Mouse (Mus musculus): ENCODE results near the gene Prep.

Prep gene

DNA sequence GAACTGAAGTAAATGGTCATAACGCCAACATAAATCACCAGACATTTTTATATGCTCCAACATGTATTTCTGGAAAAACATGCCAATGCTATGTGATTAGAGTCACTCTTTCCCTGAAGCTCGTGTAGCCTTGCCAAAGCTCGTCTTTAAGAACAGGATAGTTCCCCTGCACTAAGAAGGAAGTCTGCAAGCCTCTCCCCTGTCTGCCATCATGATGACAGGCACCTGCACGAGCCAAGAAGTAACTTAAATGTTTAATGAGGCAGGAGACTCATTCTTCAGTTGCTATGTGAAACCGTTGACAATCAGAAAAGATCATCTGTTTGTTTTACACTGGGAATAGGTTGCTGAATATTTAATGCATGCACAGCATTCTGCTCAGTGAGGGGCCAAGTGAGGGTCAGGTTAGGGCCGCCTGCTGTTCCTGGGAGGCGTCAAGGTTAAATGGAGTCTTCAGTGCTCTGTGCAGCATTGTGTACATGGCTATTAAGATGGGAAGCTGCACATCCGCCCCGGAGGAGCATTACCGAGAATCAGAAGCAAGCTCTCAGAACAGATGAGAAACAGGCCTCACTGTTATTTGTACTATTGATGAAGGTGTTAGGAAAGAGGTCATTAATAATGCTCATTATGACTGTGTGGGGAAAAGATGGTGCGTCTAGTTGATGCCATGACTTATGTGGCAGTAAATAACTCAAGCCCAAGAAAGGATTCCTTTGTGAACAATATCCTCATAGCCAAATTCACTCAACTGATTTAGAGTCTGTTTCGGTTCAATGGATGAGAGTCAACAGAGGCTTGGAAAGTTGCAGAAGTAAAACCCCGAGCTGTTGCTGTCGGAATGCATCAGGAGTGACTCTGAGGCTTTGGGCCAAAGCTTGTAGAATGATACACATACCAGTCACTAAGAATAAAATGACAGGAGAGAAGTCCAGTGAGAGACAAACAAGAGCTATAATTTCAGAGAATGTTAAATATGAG, 126.6 kb downstream of the Prep start:
- DNase-seq, result no peak

DNA sequence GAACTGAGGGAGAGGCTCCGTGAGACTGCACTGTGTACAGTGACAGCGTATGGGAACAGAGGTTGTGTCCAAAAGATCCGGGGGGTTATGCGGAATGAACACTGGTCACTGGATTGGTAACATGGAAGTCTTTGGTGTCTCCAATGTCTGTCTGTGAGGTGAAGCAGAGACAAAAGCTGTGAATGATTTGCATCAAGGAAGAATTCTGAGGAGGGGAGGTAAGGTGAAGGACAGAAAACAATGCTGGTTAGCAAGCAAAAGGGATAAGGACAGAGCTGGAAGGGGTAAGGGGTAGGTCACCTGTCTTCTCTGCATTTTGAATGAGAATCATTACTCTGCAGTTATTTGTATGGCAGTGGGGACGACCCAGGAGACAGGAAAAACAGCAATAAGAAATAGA, 127.5 kb downstream of the Prep start:
- no peak for DNase-seq

DNA sequence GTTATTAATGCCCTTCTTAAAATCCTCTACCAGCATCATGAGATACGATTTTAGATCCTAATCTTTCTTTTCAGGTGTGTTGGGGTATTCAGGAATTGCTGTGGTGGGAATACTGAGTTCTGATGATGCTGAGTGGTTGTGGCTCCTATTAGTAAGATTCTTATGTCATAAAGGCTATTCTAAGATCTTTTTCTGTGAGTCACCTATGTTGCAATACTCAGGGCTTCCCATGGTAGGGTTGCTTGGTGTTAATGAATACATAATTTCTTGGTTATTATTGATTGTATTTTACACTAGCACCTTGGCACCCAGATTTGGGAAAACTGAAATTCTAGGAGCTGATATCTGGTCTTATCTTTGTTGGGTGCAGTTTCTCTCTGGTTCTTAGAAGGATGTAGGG, 137.6 kb downstream of the Prep start:
- DNase-seq, result no peak

DNA sequence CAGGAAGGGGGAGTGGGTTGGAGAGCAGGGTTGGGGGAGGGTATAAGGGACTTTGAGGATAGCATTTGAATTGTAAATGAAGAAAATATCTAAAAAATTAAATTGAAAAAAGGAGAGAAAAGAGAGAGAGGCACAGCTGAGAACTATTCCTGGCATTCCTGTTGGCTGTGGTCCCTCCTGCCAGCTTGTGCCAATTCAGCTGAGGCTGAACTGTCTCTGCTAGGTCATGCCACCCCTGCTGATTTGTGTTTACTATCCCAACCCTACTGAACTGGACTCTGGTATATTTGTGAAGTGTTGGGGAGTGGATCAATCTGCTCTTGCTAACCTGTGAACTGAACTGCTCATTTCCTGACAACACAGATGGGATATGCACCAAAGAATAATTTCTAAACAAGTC, 143.2 kb downstream of the Prep start:
- DNase-seq, result no peak

DNA sequence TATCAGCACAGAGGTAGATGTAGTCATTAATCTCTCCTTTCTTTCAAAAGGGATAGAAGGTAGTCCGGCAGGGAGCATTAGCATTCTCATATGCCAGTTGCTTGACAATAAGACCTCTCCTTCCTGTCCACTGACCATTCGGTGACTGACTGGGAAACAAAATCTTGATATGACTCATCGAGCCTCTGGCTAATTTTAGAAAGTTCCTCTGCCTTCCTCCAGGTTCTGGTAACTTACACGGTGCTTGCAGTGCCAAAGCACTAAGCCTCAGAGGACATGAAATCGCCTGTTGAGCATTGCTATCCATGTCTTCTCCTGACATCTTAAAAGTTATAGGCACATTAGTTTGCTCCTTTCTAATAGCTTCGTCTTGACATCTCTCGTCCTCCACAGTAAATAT, 149.7 kb downstream of the Prep start:
- no peak for DNase-seq
